Mouse (Mus musculus) G1E (cell line): ENCODE data around the gene Nagpa.

Experiments used
- CTCF ChIP-seq: IDR thresholded peaks from 2 replicates; pipeline ENCODE4 v1.5.1; 2012; ENCODE audit warnings: low read depth, low read length, inconsistent platforms, mixed read lengths
- POLR2AphosphoS5 ChIP-seq: IDR thresholded peaks from 2 replicates; pipeline ENCODE4 v1.6.1; 2012; ENCODE audit warnings: low read depth, low read length, inconsistent platforms; ENCODE audit not compliant: insufficient replicate concordance

GRCm38 (mm10) chr16:5184956-5185355 lies 18.9 kb downstream of the Nagpa start:
- TF ChIP-seq CTCF (no peak), POLR2AphosphoS5 (no peak)
